Mouse (Mus musculus) gastrocnemius, adult 2 months (tissue): Measurements from ENCODE around the gene Cd68. TPM values are rescaled to one million over a fixed set of nuclear protein-coding genes. Genes with fewer than 3 reads are reported as not detected.

Experiments
- DNase-seq: peaks from one replicate; pipeline ENCODE4 v3.0.0; 2022
- H3K27ac ChIP-seq: fragments of 200-600 bp; 2 replicates; pipeline ENCODE4 v1.8.1; 2022; ENCODE audit warnings: mild to moderate bottlenecking
- H3K4me3 ChIP-seq: fragments of 200-600 bp; 2 replicates; pipeline ENCODE4 v1.8.1; 2022; ENCODE audit warnings: mild to moderate bottlenecking, moderate library complexity
- CTCF ChIP-seq: fragments of 200-600 bp; IDR thresholded peaks from 2 replicates; pipeline ENCODE4 v1.8.1; 2022; ENCODE audit warnings: antibody characterized with exemption, mild to moderate bottlenecking, moderate library complexity
- intact Hi-C: fragments of 180-260 bp; cut with DNase I; formaldehyde crosslinking; loops from one replicate; pipeline ENCODE4 v1.15.1; 2025
- long read RNA-seq, 2 experiments: library from polyadenylated mRNA; stranded (forward); transcript quantifications; one replicate each; pipeline ENCODE4 v2.0.0; 2021
- total RNA-seq, 2 experiments: library from RNA; stranded (reverse); gene quantifications; 2 replicates each; pipeline ENCODE4 v1.2.3; 2021

Gene Cd68
- total RNA-seq: 1 to 10 TPM; 1.7 to 3.2 TPM
- long read RNA-seq, experiment 1, partial matches to known transcripts: 1 of 4 reads
- long read RNA-seq, experiment 1, other reads (novel, unspliced or antisense): 0 of 4 reads
- long read RNA-seq, experiment 2: 0 reads

DNA sequence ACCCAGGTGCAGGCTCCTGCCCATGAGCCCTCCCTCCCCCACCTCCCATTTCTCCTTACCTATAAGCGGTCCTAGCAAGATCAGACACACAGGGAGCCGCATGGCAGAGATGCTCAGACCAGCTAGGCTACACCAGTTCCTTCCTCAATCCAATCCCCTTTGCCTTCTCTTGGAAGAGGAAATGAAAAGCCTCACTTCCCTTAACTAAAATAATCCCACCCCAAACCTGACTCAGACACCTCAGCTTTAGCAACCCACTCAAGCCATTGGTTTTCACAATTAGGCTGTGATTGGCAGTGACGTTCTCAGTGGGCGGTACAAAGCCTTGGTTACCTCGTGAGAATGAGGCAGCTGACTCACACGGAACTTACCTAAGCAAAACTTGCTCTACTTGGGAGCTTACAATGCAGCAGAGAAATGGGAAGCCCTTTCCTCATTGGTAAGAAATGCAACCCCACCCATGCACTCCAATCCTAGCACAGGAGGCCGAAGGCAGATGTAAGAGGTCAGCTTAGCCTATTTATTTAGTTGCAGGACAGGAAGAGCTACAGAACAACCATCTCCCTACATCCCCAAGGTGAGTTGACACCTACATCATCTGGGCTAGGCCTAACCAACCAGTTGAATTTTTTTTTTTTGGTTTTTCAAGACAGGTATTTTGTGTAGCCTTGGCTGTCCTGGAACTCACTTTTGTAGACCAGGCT, at the start of gene Cd68:
Gene Cd68, minus strand, starts transcription at position 193 of the 704 bp plus-strand sequence.
- DNase-seq: peak; percentile 61
- TF ChIP-seq CTCF: no peak
- peak within 1 kb of the TSS; percentile 16; the same call in 1 of the 2 replicates for H3K27ac ChIP-seq
- intact Hi-C loops: loop anchor here (10.0 kb wide), 1 partner anchor 329 kb away; the partner anchor contains the start of genes Gabarap and Phf23
- H3K4me3 ChIP-seq: peak within 1 kb of the TSS; percentile 41

GRCm38 (mm10) chr11:69715482-69715881, 49.5 kb upstream of the Cd68 start:
- DNase-seq: peak; percentile 54
- Histone ChIP-seq H3K4me3 (no peak overlapping the region), H3K27ac (no peak overlapping the region)
- intact Hi-C loops: loop anchor here (1.0 kb wide), 1 partner anchor 33 kb away; the partner anchor contains the start of gene Senp3
- peak; percentile 76 for TF ChIP-seq CTCF

GRCm38 (mm10) chr11:69714636-69715329, 48.8 kb upstream of the Cd68 start:
- Histone ChIP-seq H3K4me3 (no peak overlapping the region), H3K27ac (peak overlapping the region; percentile 20; the same call in 1 of the 2 replicates)
- TF ChIP-seq CTCF: no peak
- intact Hi-C loops: loop anchor here (1.0 kb wide), 1 partner anchor 32 kb away; the partner anchor contains the start of gene Senp3
- no peak for DNase-seq

DNA sequence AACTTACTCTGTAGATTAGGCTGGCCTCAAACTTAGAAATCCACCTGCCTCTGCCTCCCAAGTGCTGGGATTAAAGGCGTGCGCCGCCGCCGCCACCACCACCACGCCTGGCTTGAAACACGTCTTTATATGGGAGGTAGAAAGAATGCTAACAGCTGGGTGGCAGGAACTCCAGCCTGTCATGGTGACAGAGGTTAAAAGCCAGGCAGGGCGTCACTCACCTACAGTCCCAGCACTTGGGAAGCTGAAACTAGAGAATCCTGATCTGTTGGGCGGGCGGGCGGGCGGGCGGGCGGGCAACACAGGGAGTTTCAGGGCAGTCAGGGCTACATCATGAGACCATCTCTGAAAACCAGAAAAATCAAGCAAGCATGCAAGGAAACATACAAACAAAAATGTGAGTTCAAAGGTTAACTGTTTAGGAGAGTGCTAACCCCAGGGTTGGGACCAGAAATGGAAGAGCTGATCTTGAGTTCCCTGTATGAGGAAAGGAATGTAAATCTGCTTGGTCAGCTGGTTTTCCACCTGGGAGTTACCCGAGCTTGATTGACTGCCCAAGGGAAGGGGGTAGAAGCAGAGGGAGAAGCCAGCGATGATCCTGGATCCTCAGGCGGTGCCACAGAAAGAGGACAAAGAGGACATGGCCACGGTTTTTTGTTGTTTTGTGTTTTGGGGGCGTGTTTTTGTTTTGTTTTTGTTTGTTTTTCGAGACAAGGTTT, 47.2 kb upstream of the Cd68 start:
- DNase-seq: no peak
- Histone ChIP-seq H3K4me3 (peak overlapping the region; percentile 50), H3K27ac (peak overlapping the region; percentile 59; the same call in 1 of the 2 replicates)
- intact Hi-C loops: no loop called here
- no peak for TF ChIP-seq CTCF

- intact Hi-C loops: no loop called here
Observed at GRCm38 (mm10) chr11:69711082-69711481, 45.1 kb upstream of the Cd68 start.

DNA sequence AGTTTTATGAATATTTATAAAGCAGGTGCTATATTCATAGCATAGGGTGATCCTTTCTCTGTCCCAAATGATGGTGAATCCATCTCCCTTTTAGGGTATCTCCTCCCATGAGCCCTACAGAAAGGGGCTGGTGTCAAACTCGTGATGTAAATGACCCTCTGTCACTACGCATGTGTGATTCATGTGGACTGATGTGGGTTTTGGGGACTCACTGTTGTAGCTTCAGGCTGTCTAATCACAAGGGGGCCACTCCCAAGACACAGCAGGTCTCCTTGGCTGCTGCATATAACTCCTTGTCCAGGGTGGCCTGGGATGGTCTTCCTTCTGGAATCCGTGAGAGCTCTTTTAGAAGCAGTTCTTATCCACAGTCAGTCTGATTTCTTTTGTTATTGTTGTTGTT, 44.5 kb upstream of the Cd68 start:
- no peak for TF ChIP-seq CTCF
- no peak for DNase-seq
- no peak overlapping the region for H3K27ac ChIP-seq
- H3K4me3 ChIP-seq: no peak overlapping the region
- intact Hi-C loops: no loop called here

More at GRCm38 (mm10) chr11:69711082-69711481, 45.1 kb upstream of the Cd68 start:
- no peak for TF ChIP-seq CTCF
- Histone ChIP-seq H3K4me3 (no peak overlapping the region), H3K27ac (no peak overlapping the region)
- DNase-seq: no peak

DNA sequence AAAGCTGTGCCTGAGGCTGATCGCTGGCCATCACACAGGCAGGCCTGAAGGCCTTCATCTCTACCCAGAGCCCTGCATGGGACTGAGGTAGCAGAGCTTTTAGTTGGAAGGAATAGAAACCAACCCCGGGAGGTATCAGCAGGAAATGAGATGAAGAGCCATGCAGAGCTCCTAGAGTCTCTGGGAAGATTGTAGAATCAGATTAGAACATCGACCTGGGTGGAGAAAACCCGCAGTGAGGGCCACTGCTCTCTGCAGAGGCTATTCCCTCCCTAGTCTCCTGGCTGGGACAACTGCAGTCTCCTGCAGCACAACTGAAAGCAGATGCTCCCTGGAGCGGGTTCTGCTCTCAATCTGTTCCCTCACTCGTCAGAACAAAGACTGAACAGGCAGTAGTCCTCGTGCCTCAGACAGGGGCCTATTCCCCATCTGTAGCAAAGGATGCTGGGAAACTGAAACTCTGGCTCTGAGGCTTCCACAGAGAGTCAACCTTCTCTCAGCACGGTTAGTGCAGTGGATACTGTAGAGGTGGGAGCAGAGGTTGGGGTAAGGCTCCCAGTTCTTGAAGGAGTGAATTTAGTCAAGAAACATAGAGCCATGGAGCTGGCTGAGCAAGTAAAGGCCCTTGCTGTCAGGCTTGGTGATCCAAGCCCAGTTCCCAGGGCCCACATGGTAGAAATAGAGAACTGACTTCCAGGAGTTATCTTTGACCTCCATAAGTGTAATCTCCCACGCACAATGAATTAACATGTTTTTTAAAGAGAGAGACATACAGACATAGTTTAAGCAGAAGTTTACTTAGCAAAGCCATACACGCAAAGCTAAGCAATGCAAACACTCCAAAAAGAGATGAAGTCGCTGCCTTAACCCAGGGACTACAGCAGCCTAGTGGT, 43.8 kb upstream of the Cd68 start:
- intact Hi-C loops: no loop called here
- Histone ChIP-seq H3K27ac (no peak overlapping the region), H3K4me3 (no peak overlapping the region)
- no peak for TF ChIP-seq CTCF
- no peak for DNase-seq

DNA sequence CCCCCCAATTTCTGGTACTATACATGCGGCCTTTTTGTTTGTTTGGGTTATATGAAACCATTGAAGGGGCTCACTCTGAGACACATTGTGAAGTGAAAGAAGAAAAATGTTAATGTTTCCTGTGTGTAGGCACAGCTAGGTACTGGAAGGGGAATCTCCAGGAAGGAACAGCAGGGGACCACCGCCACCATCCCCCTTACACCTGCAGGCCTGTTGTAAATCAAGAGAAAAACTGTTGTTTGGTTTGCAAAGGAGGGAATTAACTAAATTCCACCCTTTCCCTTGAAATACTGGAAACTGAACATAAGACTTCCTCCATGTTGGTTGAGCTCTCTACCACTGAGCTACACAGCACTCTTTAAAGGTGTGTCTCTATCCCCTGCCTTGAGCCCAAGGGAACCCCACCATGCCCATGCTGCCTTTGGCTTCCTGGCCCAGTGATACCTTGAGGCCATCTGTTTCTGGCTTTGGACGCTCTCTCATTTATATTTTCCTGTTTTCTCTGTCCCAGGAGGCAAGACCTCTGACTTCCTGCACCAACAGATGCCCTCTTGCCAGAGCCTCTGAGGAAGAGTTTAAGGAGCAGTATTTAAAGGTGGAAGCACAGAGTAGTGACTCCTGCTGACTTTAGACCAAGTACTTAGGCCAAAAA, 42.8 kb upstream of the Cd68 start:
- intact Hi-C loops: no loop called here
- no peak for DNase-seq
- TF ChIP-seq CTCF: no peak
- no peak overlapping the region for H3K4me3 ChIP-seq
- H3K27ac ChIP-seq: no peak overlapping the region

GRCm38 (mm10) chr11:69707873-69708381, 42.0 kb upstream of the Cd68 start:
- no peak overlapping the region for H3K27ac ChIP-seq
- intact Hi-C loops: loop anchor here (2.0 kb wide), 1 partner anchor 23 kb away; the partner anchor contains the start of gene Tnfsf13
- no peak for TF ChIP-seq CTCF
- H3K4me3 ChIP-seq: no peak overlapping the region
- DNase-seq: no peak

- peak overlapping the region; percentile 83 for H3K27ac ChIP-seq
- DNase-seq: no peak
- no peak overlapping the region for H3K4me3 ChIP-seq
- TF ChIP-seq CTCF: no peak
- intact Hi-C loops: loop anchor here (2.0 kb wide), 1 partner anchor 23 kb away; the partner anchor contains the start of gene Tnfsf13
Observed at GRCm38 (mm10) chr11:69707480-69707847, 41.5 kb upstream of the Cd68 start.
